Mouse (Mus musculus): ENCODE data around the gene Fam53b. TPM values are rescaled to one million over a fixed set of nuclear protein-coding genes. Genes with fewer than 3 reads are reported as not detected.

Gene Fam53b
- total RNA-seq, 1 experiment from 2014 or later = 19.9 TPM

DNA sequence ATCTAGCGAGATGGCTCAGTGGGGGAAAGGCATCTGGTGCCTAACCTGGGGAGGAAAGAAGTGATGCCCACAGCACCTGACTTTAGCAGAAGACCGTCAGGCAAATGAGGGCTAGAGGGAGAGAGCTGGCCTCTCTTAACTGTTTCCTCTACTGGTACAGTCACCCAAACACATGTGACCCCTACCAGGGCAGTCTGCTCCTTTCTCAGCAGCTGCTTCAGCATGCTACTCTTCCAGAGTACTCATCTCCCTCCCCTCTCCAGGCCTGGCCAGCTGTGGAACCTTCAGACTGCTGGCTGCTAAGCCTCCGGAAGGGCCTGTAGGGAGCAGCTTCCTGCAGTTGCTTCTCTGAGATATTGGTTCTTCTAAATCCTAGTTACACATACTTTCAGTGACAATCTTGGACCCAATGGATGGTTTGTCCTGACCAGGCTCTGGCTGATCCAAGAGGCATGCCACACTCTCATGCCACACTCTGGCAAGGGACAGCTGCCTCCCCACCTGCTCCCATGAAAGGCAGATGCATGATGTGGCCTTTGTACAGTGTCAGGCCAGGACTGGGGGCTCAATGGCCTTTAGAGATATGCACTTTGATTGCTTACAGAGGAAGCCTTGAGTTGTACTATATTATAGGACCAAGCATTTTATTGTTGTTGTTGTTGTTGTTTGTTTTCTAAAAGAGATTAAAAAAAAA, 65.5 kb downstream of the Fam53b start:
- ATAC-seq (replicated peaks; ENCODE audit: low read depth, poor library complexity, severe bottlenecking) = no peak

GRCm38 (mm10) chr7:132747096-132747495, 66.6 kb downstream of the Fam53b start:
- ATAC-seq (replicated peaks; ENCODE audit: low read depth, poor library complexity, severe bottlenecking) = no peak

- no peak for ATAC-seq (replicated peaks; ENCODE audit: low read depth, poor library complexity, severe bottlenecking)
These were observed 70.8 kb downstream of the Fam53b start for GRCm38 (mm10) chr7:132742912-132743311.

- no peak for ATAC-seq (replicated peaks; ENCODE audit: low read depth, poor library complexity, severe bottlenecking)
These were observed 73.9 kb downstream of the Fam53b start for GRCm38 (mm10) chr7:132739829-132740228.

DNA sequence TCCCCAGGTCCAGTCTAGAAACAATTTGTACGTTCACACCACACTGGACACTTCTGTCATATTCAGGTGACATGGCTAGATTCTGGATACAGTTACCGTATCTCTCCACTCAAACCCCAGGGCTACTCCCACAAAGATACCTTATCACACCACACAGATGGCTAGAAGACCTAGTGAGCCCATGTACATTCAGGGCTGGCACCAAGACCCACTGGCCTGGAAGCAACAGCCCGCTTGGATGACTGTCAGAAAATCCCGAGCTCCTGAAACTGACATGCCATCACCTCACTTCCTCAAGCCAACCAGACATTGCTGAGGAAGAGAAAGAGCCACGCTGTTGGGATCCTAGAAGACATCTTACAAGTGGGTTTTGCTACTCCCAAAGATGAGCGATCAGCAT, 74.8 kb downstream of the Fam53b start:
- ATAC-seq (replicated peaks; ENCODE audit: low read depth, poor library complexity, severe bottlenecking) = no peak

DNA sequence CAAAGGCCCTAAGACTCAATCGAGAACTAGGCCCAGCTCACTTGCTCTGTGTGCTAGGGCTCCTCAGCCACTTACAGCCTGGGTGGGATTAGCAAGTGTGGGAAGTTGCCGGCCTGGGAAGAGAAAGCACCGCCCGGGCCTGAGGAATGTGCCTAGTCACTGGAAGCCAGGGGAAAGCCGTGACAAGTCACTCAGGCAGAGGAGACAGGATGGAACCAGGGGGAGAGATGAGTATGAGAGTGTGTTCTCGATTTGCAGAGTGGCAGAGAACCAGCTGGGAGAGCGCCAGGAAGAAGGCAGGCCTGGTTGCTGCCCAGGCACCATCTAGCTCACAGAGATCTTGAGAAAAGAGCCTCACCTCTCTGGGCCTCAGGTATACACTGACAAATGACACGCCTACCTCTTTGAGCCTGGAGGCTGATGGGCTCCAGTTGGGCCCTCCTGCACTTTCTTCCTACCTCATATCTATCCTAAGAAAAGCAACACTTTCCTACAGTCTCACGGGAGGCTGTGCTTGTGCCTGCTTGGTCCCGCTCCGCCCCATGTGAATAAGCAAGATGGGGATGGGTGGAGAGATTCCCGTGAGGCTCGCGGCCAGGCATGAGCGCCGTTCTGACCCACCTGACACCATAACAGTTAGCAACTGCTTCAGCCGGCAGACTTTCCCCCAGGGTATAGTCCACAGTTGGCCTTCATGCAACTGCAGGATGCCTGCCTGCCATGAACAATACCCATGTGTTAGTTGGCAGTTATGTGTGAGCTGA, 77.4 kb downstream of the Fam53b start:
- no peak for ATAC-seq (replicated peaks; ENCODE audit: low read depth, poor library complexity, severe bottlenecking)

- ATAC-seq (replicated peaks; ENCODE audit: low read depth, poor library complexity, severe bottlenecking) = peak; percentile 97
These were observed 78.5 kb downstream of the Fam53b start for GRCm38 (mm10) chr7:132735145-132735544.

- no peak for ATAC-seq (replicated peaks; ENCODE audit: low read depth, poor library complexity, severe bottlenecking)
These were observed 79.5 kb downstream of the Fam53b start for GRCm38 (mm10) chr7:132734222-132734621.

DNA sequence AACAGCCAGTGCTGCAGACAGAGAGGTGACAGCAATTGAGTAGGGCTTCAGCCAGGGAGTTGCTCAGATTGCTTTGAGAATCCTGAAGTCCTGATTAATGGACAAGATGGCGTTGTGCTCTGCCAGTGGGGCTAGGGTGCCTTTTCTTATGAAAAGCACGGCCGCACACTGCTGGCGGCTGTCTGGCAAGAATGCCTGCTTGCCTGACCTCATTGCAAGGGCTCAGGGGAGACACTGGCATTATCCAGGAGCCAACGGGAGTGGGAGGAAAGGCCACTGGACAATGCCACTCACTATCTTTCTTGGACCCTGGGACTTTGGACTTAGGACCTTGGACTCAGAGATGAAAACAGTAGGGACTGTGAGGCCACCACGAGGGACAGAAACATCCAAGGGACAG, 80.2 kb downstream of the Fam53b start:
- no peak for ATAC-seq (replicated peaks; ENCODE audit: low read depth, poor library complexity, severe bottlenecking)

GRCm38 (mm10) chr7:132732136-132732789, 81.4 kb downstream of the Fam53b start:
- ATAC-seq (replicated peaks; ENCODE audit: low read depth, poor library complexity, severe bottlenecking) = no peak

GRCm38 (mm10) chr7:132731558-132731957, 82.1 kb downstream of the Fam53b start:
- no peak for ATAC-seq (replicated peaks; ENCODE audit: low read depth, poor library complexity, severe bottlenecking)

DNA sequence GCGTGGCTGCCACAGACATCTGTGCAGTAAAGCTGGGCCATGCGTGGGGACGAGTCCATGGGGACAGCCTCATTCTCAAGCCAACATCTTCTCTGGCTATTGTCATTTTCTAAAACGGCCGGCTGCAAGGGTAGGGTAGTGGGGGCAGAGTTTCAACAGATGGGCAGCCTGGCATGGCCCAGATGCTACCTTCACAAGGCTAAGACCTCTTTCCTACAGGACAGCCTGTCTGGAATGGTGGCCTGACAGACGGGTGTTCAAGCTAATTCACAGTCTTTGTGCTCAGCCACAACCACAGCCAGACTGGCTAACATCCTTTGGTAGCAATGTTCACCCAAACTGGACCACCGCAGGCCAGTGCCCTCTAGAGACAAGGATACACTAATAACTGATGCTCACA, 83.2 kb downstream of the Fam53b start:
- ATAC-seq (replicated peaks; ENCODE audit: low read depth, poor library complexity, severe bottlenecking) = no peak

GRCm38 (mm10) chr7:132729093-132729831, 84.4 kb downstream of the Fam53b start:
- ATAC-seq (replicated peaks; ENCODE audit: low read depth, poor library complexity, severe bottlenecking) = 0 out of 2 replicates have a peak, but pooled peaks have one; percentile 7

- ATAC-seq (replicated peaks; ENCODE audit: low read depth, poor library complexity, severe bottlenecking) = 0 out of 2 replicates have a peak, but pooled peaks have one; percentile 8
These were observed 87.4 kb downstream of the Fam53b start for GRCm38 (mm10) chr7:132726106-132726861.

DNA sequence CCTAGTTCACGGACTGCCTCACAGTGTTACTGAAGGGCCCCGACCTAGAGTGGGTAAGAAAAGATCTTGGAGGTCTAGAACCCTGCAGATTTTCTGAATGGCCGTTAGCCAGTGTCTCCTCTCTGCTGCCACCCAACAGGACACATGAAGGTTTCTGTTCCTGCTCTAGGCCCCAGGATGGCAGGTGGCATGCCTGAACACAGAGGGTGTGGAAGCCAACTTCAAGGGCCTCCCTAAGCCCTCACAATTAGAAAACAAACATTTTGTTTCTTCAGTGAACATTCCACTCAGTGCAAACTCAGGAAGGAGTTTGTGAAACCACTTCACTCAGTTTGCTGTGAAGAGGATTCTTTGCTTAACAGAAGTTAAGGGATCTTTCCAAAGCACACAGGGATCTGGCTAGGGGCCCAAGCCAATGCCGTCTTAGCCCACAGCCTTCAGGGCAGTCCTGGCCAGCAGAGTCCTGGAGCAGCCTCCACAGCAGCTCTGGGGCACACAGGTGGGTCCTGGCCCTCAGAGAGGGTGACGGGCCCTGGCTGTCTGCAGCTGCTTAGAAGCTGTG, 89.1 kb downstream of the Fam53b start:
- ATAC-seq (replicated peaks; ENCODE audit: low read depth, poor library complexity, severe bottlenecking) = 0 out of 2 replicates have a peak, but pooled peaks have one; percentile 14

- ATAC-seq (replicated peaks; ENCODE audit: low read depth, poor library complexity, severe bottlenecking) = peak; percentile 53
These were observed 89.8 kb downstream of the Fam53b start for GRCm38 (mm10) chr7:132723906-132724305.

DNA sequence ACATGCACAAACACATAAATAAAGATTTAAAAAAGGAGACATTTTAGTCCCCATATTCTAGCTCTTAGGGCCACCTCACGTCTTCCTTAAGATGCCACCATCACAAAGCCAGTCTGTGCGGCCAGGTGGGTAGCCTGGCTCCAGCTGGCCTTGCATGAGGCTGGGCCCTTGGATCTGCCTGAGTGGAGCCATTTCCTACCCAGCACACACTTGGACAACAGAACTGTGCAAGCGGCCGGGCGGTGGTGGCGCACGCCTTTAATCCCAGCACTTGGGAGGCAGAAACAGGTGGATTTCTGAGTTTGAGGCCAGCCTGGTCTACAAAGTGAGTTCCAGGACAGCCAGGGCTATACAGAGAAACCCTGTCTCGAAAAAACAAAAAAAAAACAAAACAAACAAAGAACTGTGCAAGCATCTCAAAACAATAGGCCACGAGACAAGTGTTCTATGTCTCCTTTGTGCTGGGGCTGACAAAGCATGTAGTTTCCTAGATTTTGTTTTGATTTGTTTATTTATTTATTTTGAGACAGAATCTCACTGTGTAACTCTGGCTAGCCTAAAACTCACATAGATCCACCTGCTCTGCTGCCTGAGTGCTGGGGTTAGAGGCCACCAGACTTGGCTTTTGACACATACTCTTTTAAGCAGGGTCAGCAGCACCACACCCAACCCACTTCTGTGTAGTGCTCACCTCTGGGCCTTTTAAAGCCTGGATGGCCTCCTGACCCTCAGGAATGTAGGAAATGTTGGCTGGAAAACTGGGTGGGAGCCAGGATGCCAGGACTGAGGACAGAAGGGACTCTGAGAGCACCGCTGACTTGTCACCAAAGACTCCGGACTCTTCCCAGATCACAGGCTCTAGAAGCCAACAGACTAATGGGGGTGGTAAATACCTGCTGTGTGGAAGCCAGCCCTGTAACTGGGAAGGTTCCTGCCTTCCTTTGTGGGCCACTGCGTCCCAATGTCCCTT, 91.0 kb downstream of the Fam53b start:
- ATAC-seq (replicated peaks; ENCODE audit: low read depth, poor library complexity, severe bottlenecking) = no peak

- no peak for ATAC-seq (replicated peaks; ENCODE audit: low read depth, poor library complexity, severe bottlenecking)
These were observed 93.1 kb downstream of the Fam53b start for GRCm38 (mm10) chr7:132720562-132720961.

Measured in common myeloid progenitor, adult 5-6 weeks (primary cell).